Mouse (Mus musculus) CD4-positive, CD25-positive, alpha-beta regulatory T cell, adult 2 months (primary cell): ENCODE measurements around the gene Zfp444.
"Not testable (repeated sequence)": the region's sequence is repeated elsewhere in the genome, so short reads cannot be mapped to it uniquely, and the experiment has no call there.

Experiments used
- DNase-seq: peaks from one replicate; pipeline ENCODE4 v3.0.0-alpha.2; 2012; ENCODE audit warnings: low read depth, low spot score

The Zfp444 gene

DNA sequence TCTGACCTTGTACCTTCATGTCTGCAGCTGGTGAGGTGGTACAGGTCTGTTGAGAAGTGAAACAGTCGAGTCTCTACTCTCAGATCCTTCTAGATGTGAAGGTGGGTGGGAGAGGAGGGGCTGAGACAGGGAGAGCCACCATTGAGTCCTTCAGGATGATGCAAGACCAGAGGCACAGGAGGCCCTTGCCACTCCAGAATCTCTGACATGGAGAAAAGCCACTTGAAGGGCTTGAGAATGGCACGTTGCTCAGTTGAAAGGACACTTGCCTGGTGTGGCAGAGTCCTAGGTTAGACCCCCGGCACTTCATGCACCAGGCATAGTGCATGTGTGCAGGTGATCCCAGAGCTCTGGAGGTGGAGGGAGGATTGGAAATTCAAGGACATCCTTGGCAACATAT lies 10.5 kb upstream of the Zfp444 start:
- DNase-seq = no peak

- DNase-seq = no peak
Measured at GRCm38 (mm10) chr7:6162172-6162571, 9.9 kb upstream of the Zfp444 start.

- DNase-seq = no peak
Measured at GRCm38 (mm10) chr7:6164671-6165070, 7.4 kb upstream of the Zfp444 start.

DNA sequence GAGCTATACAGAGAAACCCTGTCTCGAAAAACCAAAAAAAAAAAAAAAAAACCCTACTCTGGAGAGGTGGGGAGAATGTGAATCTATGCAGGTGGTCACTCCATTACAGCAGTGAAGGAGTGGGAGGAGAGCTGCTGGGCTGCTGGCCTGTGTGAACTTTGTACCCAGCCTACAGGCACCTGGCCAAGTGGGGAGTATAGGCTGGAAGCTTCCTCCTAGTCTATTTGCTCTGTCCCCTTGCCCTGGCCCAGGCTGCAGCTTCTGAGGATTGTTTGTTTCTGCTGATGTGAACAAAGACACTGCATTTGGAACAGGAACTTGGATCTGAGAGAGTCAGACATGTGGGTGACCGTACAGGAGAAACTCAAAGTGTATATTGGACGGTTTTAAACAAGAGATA lies 2.6 kb upstream of the Zfp444 start:
- no peak for DNase-seq

- no peak for DNase-seq
Measured at GRCm38 (mm10) chr7:6170391-6170790, 1.6 kb upstream of the Zfp444 start.

DNA sequence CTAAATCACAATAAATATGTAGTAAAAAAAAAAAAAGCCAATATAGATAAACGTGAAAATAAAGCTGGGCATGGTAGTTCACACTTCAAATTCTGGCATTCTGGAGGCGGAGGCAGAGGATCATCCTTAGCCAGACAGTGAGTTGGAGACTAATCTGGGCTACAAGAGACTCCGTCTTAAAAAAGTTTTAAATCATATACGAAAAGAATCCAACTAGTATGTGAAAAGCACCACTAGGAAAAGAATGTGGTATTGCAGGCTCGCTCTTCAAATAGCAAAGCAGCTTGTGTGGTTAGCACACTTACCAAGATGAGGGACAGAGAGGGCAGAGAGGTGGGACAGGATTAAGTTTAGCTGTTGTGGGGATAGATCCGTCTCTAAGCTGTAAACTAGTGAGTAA lies 1.2 kb upstream of the Zfp444 start:
- no peak for DNase-seq

GRCm38 (mm10) chr7:6171444-6172005 lies 501 bp upstream of the Zfp444 start:
- DNase-seq = peak; percentile 86

GRCm38 (mm10) chr7:6172674-6173244 lies 733 bp downstream of the Zfp444 start:
- DNase-seq = no peak

GRCm38 (mm10) chr7:6173872-6174271 lies 1.8 kb downstream of the Zfp444 start:
- no peak for DNase-seq

- DNase-seq = not testable (repeated sequence)
Measured at GRCm38 (mm10) chr7:6174365-6174987, 2.5 kb downstream of the Zfp444 start.

GRCm38 (mm10) chr7:6179013-6179412 lies 7.0 kb downstream of the Zfp444 start:
- no peak for DNase-seq

GRCm38 (mm10) chr7:6182882-6183281 lies 10.9 kb downstream of the Zfp444 start:
- DNase-seq = no peak

DNA sequence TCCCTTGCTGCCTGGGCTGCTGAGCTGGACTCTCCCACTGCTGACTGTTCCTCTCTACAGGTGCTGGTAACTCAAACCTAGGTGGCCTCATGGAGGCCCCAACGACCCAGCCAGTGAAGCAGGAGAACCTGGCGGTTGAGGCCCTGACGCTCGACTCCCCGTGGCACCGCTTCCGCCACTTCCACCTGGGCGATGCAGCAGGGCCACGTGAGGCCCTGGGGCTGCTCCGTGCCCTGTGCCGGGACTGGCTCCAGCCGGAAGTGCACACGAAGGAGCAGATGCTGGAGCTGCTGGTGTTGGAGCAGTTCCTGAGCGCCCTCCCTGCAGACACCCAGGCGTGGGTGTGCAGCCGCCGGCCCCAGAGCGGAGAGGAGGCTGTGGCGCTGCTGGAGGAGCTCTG lies 11.8 kb downstream of the Zfp444 start:
- no peak for DNase-seq

DNA sequence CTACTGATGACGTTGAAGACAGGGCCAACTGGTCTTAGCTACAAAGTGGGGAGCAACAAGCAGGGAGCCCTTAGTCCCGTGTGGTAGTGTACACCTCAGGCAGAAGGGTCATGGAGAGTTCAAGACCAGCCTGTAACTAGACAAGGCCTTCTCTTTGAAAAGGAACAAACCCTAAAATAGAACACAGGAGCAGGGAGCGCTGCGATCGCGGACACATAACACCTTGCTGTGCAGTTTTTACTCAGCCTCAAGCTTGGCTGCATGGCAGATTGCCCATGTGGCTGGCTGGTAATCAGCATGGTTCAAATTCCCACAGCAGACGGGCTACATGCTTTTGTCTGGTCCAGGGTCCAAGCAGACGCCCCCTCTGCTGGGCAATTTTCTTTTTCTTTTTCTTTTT lies 12.5 kb downstream of the Zfp444 start:
- no peak for DNase-seq

DNA sequence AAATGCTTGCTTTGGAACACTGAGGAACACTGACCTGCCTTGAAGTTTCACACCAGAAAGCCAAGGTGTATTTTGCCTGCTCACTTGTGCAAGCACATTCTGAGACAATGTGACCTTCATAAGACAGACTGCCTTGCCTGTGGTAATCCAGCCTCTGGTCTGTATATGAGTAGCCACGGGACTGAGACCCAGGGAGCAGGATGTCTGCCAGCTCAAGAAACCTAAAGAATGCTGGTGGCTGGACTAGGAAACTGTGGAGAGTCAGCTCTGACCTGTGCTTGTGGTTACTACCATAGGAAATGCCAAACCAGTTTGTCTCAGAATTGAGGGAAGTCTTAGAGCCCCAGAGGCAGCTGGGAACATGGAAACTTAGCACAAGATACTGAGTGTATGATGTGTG lies 13.4 kb downstream of the Zfp444 start:
- no peak for DNase-seq

DNA sequence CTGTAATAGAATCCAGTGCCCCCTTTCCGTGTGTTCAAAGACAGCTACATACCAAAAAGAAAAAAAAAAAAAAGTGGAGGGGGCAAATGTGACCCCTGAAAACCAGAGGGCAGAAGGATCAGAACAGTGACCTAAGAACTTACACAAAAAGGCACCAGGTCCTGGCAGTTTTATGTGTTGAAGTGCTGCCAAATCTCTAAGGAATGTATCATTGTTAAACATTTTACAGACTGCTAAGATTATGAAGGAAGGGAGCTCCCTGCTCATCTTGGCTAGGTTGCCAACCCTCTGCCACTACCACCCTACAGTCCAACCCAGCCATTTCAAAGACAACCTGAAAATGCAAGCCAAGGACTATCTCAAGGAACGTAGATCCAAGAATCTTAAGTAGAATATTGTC lies 14.2 kb downstream of the Zfp444 start:
- no peak for DNase-seq

DNA sequence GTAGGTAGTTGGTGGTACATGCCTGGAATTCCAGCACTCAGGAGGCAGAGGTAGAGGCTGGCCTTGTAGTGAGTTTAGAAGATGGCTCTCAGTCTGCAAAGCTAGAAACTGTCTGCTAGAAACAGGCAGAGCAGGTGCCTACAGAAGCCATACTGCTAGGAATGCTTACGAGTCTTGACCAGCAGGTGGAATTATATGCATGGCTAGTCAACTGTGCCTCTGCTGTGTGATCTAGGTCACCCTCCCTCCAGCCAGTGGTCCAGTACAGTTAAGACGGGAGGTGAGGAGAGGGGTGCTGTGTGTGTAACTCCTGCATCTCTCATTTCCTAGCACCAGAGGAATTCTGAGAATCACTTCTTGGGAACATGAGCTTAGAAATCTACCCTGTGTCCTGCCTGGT lies 14.7 kb downstream of the Zfp444 start:
- no peak for DNase-seq

DNA sequence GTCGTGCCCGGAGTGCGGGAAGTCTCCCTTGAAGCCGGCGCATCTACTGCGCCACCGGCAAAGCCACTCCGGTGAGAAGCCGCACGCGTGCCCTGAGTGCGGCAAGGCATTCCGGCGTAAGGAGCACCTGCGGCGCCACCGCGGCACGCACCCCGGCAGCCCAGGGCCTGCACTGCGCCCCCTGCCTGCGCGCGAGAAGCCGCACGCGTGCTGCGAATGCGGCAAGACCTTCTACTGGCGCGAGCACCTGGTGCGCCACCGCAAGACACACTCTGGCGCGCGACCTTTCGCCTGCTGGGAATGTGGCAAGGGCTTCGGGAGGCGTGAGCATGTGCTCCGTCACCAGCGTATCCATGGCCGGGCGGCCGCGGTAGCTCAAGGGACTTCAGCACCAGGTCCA lies 17.5 kb downstream of the Zfp444 start:
- no peak for DNase-seq

GRCm38 (mm10) chr7:6191376-6191775 lies 19.4 kb downstream of the Zfp444 start:
- DNase-seq = peak; percentile 88

DNA sequence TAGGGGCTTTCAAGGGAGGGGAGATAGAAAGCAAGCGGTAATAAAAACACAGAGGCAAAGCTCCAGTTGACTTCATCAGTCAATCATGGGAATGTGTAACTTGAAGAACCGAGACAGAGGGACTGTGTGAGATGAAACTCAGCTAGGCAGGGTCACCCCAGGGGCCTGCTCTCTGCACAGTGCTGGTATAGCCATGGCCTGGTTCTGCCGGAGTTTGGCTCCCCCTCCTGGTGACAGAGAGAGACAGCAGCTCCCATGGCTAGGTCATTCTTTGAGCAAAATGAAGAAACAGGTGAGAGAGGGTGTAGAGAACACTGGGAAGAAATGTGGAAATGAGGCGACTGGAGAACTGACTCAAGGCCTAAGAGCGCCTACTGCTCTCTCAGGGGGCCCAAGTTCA lies 22.1 kb downstream of the Zfp444 start:
- peak; percentile 80 for DNase-seq

DNA sequence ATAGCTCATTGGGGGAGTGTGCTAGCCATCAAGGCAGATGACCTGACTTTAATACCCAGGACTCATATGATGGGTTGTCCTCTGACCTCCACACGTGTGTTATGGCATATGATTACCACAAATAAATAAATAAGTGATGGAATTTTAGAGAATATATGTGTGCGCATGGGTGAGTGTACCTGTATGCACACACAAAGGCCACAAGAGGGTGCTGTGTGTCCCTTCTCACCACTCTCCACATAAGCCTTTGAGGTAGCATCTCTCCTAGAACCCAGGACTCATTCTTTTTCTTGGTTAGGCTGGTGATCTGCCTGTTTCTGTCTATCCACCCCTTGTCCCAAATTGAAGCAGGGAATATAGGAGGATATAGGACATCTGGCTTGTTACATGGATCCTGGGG lies 23.8 kb downstream of the Zfp444 start:
- peak; percentile 22 for DNase-seq

- no peak for DNase-seq
Measured at GRCm38 (mm10) chr7:6196790-6197189, 24.8 kb downstream of the Zfp444 start, which contains the start of gene Galp. Gene Galp, plus strand, starts transcription at chr7:6197090.

- DNase-seq = no peak
Measured at GRCm38 (mm10) chr7:6204200-6204599, 32.2 kb downstream of the Zfp444 start.
